Mouse (Mus musculus): Measurements from ENCODE around the gene Gpr182.

GRCm38 (mm10) chr10:127747254-127747653, 4.3 kb downstream of the Gpr182 start:
- TF ChIP-seq CTCF (IDR thresholded peaks at IDR 0.05; ENCODE audit: extremely low read depth, insufficient read depth, insufficient read length, insufficient replicate concordance) (no peak), POLR2A (IDR thresholded peaks at IDR 0.05; ENCODE audit: low read depth, low read length) (no peak)
